Mouse (Mus musculus): ENCODE data around the gene Ccdc77.

Ccdc77 gene

DNA sequence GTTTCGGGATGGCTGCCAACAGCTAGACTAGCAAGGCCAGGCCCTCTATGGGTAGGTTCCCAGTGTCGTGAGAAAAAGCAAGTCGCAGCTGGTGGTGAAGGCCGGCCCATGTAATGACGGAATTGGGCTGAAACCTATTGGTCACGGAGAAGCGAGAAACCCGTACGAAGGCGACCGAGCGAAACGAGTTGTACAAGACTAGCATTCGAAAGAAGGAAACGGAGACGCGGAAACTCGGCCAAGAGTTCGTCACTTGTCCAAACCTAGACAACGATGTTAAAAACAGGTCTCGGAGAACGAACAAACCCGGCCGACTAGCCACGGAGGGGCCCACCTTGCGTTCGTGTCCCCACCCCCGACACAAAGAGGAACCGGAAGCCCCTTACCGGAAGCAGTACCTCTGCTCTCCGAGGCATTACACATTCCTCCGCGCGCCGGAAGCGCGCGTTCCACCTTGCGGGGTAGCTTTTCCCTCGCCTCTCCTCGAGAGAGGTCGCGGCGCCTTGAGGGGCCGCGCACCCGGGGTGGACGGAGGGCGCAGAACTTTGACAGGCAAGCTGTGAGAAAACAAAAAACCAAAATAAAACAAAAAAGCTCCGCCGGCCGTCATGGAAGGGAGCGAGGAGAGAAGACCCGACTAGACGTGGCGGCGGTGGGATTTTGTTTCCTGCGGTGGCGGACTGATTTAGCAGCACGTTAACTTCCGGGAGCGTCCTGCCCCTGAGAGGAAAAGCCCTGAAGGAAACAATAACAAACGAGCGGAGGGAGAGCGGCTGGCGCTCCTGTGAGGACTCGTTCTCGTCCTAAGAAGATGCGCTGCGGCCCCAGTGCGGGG, at the start of gene Ccdc77, which contains the start of gene Kdm5a:
TSS of gene Ccdc77 (minus strand) at position 687 of the 835 bp plus-strand sequence.
TSS of gene Kdm5a (plus strand) at position 437 of the 835 bp plus-strand sequence.
- ChIA-PET CTCF (no interaction called here), POLR2A (interaction anchor here (0.6 to 2.5 kb wide), 58 partner anchors 8 to 1945 kb away, joined by 3 to 41 read pairs (median 4); partner anchors contain the start of genes B4galnt3 (in 2 of the 4), D330020A13Rik (in 2 of the 4) and Bms1 (in 1 of the 4))

DNA sequence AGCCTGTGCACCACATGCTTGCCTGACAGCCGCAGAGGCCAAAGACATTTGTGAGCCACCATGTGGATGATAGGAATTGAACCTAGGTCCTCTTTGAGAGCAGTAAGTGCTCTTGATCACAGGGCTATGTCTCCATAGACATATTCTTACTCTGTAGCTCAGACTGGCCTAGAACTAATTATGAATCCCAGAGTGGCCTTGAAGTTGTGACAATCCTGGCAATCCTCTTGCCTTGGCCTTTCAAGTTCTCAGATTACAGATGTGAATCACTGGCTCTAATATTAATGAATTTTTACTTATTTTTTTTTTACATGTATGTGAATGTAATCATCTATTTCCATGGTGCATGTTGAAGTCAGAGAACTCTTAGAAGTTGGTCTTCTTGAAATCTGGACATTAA, 39.8 kb upstream of the Ccdc77 start:
- ChIA-PET CTCF (interaction anchor here in 1 of 4 experiments (0.7 kb wide), 1 partner anchor 30 kb away, joined by 4 read pairs; no protein-coding TSS in a partner anchor), POLR2A (interaction anchor here in 1 of 4 experiments (0.9 to 1.4 kb wide), 4 partner anchors 12 to 45 kb away, joined by 3 to 4 read pairs (median 3); no protein-coding TSS in a partner anchor)

DNA sequence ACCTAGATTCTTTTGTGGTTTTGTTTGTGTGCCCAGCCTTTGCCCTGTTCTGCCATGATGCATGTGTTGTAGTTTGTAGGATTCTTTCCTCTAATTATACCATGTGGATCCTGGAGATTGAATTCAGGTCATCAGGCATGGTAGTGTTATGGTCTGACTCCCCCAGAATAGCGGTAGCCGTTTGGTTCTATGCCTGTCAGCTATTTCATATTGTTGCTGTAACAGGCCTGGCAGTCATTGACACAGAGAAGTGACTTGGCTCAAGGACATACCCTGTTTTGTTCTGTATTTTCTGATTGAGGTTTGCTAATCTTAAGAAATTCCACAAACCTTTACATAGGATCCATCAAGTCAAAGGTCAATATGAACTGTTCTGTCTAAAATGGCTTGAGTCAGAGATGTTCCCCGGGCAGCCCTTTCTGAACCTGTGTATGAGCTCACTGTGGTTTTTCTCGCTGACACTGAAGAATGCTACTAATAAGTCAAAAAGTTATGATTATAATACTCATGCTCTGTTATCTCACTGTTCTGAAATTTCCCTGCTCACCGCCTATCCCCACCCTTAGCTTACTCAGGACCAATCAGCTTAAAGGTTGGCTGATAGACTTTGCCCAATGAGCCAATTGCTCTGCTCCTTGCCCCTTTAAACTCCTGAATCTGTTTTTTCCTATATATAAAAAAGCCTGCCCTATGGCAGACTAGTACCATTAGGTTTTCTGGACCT, 31.6 kb upstream of the Ccdc77 start:
- POLR2A ChIA-PET, result interaction anchor here in 2 of 4 experiments (1.1 to 2.5 kb wide), 10 partner anchors 10 to 50 kb away, joined by 3 to 17 read pairs (median 4); partner anchors contain the start of genes Ccdc77 (in 1 of the 2) and Kdm5a (in 1 of the 2)
- CTCF ChIA-PET, result interaction anchor here in 1 of 4 experiments (0.6 kb wide), 1 partner anchor 29 kb away, joined by 3 read pairs; no protein-coding TSS in a partner anchor

DNA sequence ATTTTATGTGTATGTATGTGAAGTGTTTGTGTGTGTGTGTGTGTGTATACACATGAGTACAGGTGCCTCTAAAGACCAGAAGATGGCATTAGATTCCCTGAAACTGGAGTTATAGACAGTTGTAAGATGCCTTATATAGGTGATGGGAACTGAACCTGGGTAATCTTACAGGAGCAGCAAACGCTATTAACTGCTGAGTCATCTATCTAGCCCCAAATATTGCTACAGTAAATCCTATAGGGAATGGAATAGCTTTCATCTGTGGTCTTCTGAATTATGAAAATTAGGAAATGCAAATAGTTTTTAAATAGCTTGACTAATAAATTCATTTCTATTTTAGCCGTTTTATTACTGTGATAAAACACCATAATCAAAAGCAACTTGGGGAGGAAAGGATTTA, 28.6 kb upstream of the Ccdc77 start:
- ChIA-PET POLR2A (interaction anchor here in 3 of 4 experiments (0.6 to 2.3 kb wide), 14 partner anchors 11 to 361 kb away, joined by 3 to 12 read pairs (median 4); partner anchors contain the start of genes Ccdc77 (in 1 of the 3) and Kdm5a (in 1 of the 3)), CTCF (no interaction called here)

DNA sequence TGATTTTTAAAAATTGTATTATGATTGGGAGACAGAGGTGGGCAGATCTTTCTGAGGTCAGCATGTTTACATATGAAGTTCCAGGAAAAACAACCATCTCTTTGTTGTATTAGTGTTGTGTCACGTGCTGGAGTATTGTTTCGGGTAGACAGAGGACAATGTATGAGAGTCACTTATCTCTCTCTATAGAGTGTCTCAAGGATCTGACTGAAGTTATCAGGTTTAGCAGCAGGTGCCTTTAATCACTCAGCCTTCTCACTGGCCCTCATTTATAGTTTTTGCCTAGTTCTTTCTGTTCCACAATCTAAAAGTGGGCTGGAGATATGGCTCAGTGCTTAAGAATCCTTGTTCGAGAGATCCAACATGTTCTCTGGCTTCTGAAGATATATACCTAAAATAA, 25.9 kb upstream of the Ccdc77 start:
- POLR2A ChIA-PET, result interaction anchor here in 1 of 4 experiments (1.2 kb wide), 2 partner anchors 16 to 33 kb away, joined by 4 to 6 read pairs; no protein-coding TSS in a partner anchor
- CTCF ChIA-PET, result no interaction called here

DNA sequence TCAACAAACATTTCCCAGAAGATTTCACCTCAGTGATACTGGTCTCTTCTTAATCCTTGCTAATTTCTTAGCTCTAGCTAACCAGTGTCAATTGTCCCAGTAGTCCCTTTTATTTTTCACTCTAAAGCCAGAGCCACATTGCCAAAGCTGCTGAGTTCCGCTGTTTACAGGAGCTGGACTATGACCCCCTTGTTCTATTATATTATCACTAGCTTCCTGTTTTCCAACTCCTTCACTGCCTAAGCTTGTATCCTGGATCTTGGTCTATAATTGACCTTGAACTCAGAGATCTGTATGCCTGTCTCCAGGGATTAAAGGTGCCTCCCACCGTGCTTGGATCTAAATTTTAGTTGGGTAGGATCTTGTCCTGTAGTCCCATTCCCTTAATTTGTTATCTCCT, 12.6 kb upstream of the Ccdc77 start:
- ChIA-PET CTCF (interaction anchor here in 3 of 4 experiments (0.6 kb wide), 3 partner anchors 10 to 367 kb away, joined by 3 to 7 read pairs (median 5); no protein-coding TSS in a partner anchor), POLR2A (interaction anchor here (0.6 to 7.6 kb wide), 11 partner anchors 9 to 81 kb away, joined by 3 to 41 read pairs (median 5); partner anchors contain the start of genes Ccdc77 (in 3 of the 4) and Kdm5a (in 3 of the 4))

DNA sequence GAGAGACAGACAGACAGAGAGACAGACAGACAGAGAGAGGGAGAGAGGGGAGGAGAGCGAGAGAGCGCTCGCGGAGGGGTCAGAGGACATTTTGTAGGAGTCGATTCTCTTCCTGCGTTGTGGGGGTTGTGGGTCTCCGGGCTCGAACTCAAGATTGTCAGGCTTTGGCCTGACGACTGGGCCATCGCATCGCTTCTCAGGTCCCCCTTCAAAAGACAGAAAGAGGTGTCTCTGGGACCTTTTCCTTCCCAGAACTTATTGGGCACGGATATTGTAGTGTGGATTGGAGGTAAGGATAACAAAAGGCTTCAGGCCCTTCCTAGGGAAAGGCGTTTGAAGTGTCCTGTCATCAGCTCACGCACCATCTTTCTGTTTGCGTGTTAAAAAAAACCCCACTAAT, 877 bp upstream of the Ccdc77 start:
- ChIA-PET CTCF (no interaction called here), POLR2A (interaction anchor here in 2 of 4 experiments (0.6 to 3.5 kb wide), 5 partner anchors 8 to 13 kb away, joined by 3 to 35 read pairs (median 27); no protein-coding TSS in a partner anchor)

DNA sequence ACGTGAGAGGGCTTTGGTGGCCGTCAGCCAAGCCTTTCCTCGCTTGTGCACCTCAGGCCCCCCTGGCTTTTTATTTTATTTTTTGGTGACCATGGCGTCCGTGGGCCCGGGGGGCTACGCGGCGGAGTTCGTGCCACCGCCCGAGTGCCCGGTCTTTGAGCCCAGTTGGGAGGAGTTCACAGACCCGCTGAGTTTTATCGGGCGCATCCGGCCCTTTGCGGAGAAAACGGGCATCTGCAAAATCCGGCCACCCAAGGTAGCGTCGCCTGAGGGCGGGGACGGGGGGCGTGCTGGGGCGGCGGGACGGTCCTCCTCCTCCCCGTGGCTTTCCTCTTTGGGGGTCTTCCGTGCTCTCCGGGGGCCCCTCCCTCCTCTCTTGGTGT, 340 bp upstream of the Ccdc77 start:
- ChIA-PET CTCF (no interaction called here), POLR2A (interaction anchor here in 3 of 4 experiments (0.6 to 2.5 kb wide), 40 partner anchors 9 to 445 kb away, joined by 3 to 41 read pairs (median 4); partner anchors contain the start of genes B4galnt3 (in 2 of the 3) and D330020A13Rik (in 2 of the 3))

DNA sequence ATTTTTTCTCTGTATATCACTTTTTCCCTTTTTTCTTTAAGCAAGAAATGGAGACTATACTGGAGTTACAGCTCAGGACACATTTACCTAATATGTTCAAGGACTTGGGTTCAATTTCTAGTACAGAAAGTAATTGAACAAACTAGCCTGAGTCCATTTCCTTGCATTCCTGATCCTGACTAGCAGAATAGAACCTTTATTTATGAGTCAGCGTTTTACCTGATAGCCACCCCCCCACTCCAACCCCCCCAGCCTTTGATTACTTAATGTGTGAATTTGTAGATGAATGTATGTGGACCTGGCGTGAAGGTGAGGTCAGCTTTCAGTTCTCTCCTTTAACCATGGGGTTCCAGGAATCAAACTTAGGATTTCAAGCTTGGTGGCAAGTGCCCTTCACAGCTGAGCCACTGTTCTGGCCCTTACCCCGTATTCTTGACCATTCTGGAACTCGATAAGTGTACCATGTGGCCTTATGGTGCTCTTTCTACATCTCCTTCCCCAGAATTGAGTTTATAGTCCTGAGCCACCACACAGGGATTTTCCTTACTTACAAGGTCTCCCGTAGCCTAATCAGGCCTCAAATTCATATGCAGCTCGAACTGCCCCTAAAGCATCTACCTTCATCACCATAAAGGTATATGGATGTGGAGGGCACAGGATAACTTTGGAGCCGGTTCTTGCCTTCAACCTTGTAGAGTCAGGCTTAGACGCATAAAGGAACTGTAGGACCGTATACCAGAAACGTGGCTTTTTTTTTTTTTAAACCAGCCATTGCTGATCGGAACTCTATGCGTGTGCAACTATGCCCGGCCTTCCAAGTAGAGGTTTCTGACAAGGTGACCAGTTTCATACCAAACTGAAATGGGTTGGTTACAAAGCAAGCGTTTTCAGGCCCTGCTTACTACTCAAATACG, 1.1 kb downstream of the Ccdc77 start:
- ChIA-PET POLR2A (interaction anchor here (0.5 to 2.5 kb wide), 51 partner anchors 9 to 1944 kb away, joined by 3 to 41 read pairs (median 4); partner anchors contain the start of genes B4galnt3 (in 2 of the 4), D330020A13Rik (in 2 of the 4), Bms1 (in 1 of the 4) and Cecr2 (in 1 of the 4)), CTCF (no interaction called here)

DNA sequence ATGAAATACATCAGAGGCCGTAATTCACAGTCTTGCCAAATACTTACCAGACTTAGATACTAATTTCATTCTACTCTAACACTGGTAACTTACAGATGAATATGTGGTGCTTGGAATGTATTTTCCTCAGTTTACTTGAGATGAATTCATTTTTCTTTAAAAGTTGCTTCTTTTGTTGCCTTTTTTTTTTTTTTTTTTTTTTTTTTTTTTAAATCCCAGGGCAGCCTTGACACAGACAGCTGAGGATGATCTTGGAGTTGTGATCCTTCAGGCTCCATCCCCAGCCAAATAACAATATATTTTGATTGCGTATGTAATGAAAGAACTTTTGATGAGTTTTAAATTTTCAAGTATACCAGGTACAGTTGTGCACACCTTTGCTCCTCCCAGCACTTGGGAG, 2.0 kb downstream of the Ccdc77 start:
- CTCF ChIA-PET, result no interaction called here
- POLR2A ChIA-PET, result interaction anchor here in 2 of 4 experiments (0.6 to 2.5 kb wide), 4 partner anchors 13 to 749 kb away, joined by 3 to 41 read pairs (median 7); partner anchors contain the start of genes B4galnt3 (in 1 of the 2) and D330020A13Rik (in 1 of the 2)

DNA sequence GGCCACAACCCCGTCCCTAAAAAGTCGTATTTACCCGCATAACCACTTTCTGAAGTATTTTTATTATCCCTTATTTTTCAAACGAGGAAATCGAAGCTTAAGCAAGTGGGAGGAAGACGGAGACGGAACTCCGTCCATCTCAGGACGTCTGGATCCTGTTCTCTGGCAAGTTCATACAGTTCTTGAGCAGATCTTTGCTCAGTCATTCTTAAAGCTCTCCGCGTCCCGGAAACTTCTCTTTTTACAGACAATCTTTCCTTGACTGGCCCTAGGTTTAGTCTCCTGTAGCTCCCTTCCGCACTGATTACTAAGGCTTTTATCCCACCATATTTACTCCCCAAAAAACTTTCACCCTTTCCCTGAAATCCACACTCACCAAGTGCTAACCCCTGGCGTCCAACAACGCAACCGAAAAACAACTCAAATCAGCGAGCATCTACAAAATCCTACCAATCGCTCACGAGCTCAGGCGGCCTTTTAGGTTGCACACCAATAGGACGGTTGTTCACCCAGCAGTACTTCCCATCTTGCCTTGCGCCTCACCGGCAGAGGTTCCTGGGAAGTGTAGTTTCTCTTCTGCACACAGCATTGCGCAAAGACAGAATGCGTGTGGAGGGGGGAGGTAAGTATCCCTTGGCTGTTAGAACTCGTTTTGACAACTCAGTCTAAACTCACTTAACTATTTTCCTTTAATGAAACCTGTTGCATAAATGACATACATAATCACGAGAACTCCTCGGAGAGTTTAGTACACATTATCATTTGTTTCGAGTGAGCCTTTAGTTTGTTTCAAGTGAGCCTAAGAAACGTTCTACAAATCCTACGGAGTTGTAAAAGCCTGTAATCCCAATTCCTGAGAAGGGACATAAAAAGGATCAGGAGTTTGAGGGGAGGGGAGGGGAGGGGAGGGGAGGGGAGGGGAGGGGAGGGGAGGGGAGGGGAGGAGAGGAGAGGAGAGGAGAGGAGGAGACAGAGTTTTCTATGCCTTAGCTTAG, 6.9 kb downstream of the Ccdc77 start:
- ChIA-PET CTCF (interaction anchor here in 3 of 4 experiments (0.6 to 1.4 kb wide), 7 partner anchors 15 to 476 kb away, joined by 3 to 7 read pairs (median 3); no protein-coding TSS in a partner anchor), POLR2A (interaction anchor here in 3 of 4 experiments (0.6 to 3.5 kb wide), 68 partner anchors 8 to 915 kb away, joined by 3 to 35 read pairs (median 4); partner anchors contain the start of genes B4galnt3 (in 2 of the 3), D330020A13Rik (in 2 of the 3) and Il17ra (in 2 of the 3))

DNA sequence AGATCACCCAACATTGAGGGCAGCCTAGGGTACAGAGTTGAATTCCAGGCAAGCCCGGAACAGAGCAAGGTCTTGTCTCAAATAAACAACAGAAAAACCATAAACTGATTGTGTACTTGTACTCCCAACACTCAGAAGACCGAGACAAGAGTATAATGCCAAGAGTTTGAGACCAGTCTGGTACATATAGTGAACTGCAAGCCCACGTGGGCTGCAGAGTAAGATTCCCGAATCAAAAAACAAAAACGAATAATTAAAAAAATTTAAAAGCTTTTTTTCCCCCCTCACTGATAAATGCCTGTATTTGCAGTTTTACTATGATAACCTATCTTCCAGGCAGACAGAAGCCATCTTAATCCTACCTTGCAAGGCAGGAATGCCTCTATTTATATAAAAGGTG, 7.7 kb downstream of the Ccdc77 start:
- ChIA-PET POLR2A (interaction anchor here in 3 of 4 experiments (0.6 to 3.5 kb wide), 47 partner anchors 8 to 914 kb away, joined by 3 to 35 read pairs (median 5); partner anchors contain the start of genes B4galnt3 (in 2 of the 3), D330020A13Rik (in 2 of the 3), Il17ra (in 2 of the 3) and Ccdc77 (in 1 of the 3)), CTCF (interaction anchor here in 3 of 4 experiments (0.6 to 1.0 kb wide), 3 partner anchors 15 to 475 kb away, joined by 3 read pairs; no protein-coding TSS in a partner anchor)

DNA sequence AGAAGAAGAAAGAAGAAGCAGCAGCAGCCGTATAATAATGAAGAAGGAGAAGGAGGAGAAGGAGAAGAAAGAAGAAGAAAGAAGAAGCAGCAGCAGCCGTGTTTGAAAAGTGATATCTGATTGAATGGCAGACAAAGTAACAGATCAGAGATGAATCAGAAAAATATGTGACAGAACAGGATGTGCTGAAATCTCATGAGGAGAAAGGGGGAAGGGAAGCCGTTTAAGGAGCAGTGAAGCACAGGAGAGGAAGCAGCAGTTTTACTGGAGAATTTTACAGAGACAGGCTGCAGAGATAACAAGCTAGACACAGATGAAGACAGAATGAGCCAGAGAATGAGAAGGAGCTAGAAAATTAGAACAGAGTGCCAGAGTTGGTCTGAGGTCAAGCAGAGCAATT, 15.2 kb downstream of the Ccdc77 start:
- POLR2A ChIA-PET, result interaction anchor here in 2 of 4 experiments (1.2 to 1.4 kb wide), 2 partner anchors 8 to 37 kb away, joined by 3 read pairs; no protein-coding TSS in a partner anchor
- CTCF ChIA-PET, result interaction anchor here in 2 of 4 experiments (0.6 to 0.7 kb wide), 2 partner anchors 424 to 430 kb away, joined by 3 read pairs; no protein-coding TSS in a partner anchor

DNA sequence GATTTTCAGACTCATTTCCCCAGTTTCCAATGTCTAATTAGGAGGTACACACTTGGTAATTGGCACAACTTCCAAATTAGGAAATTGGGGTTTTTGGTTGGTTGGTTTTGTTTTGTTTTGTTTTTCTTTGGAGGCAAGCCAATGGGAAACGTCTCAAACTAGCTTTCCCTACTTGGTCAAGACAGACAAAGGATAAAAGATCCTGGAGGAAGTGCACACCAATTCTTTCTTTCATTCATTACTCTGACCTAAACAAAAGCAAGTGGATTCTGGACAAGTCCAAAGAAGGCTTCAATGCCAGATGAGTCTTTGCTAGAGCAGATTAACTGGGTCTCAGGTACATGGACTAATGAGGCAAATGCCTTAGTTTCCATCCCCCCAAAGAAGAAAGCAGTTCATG, 20.2 kb downstream of the Ccdc77 start:
- ChIA-PET POLR2A (no interaction called here), CTCF (no interaction called here)

DNA sequence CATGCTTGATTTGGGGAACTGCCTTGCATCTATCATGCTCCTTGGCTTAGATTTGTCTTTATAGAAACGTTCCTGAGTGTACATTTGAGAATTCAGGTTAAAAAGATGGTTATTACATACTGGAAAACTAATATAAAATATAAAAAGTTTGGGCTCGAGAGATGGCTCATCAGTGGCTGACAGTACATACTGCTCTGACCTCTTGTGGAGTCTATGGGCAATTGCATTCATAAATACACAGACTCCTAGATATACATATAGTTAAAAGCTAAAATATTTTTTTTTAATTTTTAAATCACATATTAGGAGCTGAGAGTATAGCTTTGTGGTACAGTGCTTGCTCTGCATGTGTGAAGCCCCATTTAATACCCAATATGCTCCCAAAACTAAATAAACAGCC, 31.8 kb downstream of the Ccdc77 start:
- ChIA-PET CTCF (interaction anchor here in 1 of 4 experiments (1.5 kb wide), 1 partner anchor 110 kb away, joined by 4 read pairs; no protein-coding TSS in a partner anchor), POLR2A (interaction anchor here in 2 of 4 experiments (0.8 to 2.0 kb wide), 6 partner anchors 10 to 40 kb away, joined by 3 to 6 read pairs (median 3); no protein-coding TSS in a partner anchor)
